Mouse (Mus musculus) monocyte, adult 2 months (primary cell): Measurements from ENCODE around the gene Igfbp6.
"Not testable (repeated sequence)": the region's sequence is repeated elsewhere in the genome, so short reads cannot be mapped to it uniquely, and the experiment has no call there.

Experiments used
- DNase-seq, 2 experiments: peaks; one replicate each; pipeline ENCODE4 v3.0.0; 2022; ENCODE audit warnings: low spot score in 2 of 2, low read depth in 1 of 2

Igfbp6 gene

GRCm38 (mm10) chr15:102136129-102136758 lies 7.9 kb upstream of the Igfbp6 start, which contains the start of gene Spryd3:
TSS of gene Spryd3 (minus strand) at chr15:102136234.
- peak; percentile 87 to 95 for DNase-seq

- DNase-seq, result no peak
Measured at GRCm38 (mm10) chr15:102141120-102141519, 3.0 kb upstream of the Igfbp6 start.

DNA sequence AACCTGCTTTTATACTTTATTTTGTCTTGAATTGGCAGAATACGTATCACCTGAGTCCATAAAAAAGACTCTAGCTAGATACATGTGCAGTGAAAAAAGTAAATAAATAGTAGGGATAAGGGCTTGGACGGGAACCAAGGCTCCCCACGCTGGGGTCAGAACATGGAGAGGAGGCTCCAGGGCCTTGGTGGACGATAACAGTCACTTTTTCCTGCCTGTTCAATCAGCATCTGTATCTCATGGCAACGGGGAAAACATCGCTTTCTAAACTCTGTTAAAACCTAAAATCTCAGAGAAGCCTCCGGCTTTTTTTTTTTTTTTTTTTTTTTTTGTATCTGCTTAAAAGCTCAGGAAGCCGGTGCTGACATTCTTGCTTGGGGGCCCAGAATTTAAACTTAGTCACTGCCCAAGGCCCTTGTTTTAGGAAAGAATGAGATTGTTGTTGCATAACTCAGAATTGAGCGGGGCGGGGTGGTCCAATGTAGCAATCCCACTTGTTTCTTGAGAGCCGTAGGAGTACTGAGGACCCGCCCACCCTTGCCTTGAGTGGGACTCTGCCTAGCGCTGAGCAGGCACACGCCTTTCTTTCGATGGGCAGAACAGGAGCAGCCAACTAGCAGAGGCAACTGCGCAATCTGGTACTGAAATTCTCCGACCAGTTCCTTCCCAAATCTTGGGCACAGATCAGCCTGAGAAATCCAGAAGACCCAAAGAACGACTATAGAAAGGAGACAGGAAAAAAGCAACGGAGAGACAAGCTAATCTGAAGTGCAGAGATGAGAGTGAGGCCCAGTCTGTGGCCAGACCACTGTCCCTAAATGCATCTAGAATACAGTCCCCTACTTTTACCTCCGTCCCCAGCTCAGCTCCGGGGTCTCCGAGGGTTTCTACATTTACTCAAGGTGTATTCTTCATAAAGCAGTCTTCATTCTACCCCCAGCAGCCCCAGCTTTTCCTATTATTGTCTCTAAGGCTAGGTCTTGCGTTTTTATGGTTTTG lies 949 bp upstream of the Igfbp6 start:
- no peak for DNase-seq

DNA sequence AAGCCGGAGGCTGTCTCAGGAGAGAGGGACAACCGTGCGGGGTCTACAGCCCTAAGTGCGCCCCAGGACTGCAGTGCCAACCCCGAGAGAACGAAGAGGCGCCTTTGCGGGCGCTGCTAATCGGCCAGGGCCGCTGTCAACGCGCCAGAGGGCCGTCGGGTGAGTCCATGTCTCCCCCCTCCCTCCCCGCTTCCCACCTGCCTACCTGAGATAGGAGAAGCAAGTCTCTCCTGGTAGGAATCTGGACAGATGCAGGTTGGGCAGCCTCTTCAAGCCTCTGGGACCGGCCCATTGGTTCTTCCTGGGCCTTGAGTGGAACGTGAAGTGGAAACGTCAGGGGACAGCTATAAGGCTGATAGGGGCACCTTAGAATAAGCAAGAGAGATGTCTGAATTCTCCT lies 564 bp downstream of the Igfbp6 start:
- no peak for DNase-seq

- no peak for DNase-seq
Measured at GRCm38 (mm10) chr15:102145330-102145729, 1.2 kb downstream of the Igfbp6 start.

DNA sequence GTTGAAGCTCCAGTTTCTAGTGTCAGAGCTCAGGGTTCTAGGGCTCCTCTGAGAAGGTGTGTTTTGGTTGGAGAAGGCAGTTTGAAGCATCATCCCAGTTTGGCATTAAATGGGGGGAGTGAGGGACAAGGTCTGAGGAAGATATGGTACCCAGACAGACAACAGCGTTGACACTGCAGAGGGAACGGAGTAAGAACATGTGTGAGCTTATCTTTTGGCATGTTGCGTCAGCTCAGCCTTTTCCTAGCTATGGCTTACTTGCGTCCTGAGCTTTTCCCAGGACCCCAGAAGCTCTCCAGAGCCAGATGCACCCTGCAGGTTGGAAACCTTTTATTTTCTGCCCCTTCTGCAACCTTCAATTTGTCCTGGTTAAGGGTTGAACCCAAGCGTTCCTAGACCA lies 1.9 kb downstream of the Igfbp6 start:
- no peak for DNase-seq

DNA sequence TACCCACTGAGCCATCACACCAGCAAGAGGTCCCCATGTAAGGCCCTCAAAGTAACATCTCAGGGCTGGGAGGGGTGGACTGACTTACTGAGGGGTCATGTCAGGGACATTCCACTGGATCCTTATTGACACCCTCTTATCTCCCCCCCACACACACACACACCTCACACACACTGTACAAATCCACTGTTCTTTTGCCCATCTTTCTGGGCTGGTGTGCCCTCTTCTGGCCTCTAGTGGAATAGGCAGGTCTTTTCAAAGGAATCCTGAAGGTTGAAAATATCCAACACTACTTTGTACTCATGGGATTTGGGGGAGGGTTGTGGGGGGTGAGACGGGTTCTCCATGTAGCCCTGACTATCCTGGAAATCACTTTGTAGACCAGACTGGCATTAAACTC lies 2.7 kb downstream of the Igfbp6 start:
- DNase-seq, result no peak

DNA sequence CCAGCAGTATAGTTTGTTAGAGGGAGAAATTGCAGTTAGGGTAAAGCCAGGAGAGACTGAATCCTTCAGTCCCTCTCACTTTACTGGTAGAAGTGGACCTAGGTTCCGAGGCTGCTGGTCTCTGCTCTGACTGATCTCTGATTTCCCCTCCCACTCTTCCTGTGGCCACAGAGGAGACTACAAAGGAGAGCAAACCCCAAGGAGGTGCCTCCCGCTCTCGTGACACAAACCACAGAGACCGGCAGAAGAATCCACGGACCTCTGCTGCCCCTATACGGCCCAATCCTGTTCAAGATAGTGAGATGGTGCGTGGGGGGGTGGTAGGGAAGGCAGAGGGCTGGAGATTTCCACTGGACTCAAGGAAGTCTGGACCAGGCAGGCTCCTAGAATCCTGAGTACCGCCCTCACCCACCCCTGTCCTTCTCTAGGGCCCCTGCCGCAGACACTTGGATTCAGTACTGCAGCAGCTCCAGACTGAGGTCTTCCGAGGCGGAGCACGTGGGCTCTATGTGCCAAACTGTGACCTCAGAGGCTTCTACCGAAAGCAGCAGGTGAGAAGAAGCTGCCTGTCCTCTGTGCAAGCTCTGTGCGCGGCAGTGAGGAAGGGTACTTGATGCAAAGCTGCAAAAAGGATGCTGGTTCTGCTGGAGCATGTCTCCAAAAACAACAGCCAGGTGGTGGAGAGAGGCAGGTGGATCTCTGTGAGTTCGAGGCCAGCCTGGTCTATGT lies 3.7 kb downstream of the Igfbp6 start:
- no peak for DNase-seq

DNA sequence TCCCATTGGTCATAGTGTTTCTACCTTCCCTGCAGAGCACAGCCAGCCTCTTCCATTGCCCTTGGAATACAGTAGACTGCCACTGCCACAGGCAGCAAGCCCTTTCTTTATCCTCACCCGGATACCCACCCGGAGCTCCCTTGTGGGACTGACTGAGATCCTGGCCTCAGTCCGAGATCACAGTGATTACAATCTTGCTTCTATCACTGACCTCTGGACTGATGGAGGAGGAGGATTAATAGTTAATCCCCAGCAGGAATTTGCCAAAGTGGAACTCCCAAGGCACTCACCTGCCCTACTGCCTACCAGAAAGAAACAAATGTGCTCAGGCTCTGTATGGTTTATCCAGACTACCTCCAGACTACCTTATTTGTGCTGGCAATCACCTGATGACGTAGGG lies 5.4 kb downstream of the Igfbp6 start:
- no peak for DNase-seq

DNA sequence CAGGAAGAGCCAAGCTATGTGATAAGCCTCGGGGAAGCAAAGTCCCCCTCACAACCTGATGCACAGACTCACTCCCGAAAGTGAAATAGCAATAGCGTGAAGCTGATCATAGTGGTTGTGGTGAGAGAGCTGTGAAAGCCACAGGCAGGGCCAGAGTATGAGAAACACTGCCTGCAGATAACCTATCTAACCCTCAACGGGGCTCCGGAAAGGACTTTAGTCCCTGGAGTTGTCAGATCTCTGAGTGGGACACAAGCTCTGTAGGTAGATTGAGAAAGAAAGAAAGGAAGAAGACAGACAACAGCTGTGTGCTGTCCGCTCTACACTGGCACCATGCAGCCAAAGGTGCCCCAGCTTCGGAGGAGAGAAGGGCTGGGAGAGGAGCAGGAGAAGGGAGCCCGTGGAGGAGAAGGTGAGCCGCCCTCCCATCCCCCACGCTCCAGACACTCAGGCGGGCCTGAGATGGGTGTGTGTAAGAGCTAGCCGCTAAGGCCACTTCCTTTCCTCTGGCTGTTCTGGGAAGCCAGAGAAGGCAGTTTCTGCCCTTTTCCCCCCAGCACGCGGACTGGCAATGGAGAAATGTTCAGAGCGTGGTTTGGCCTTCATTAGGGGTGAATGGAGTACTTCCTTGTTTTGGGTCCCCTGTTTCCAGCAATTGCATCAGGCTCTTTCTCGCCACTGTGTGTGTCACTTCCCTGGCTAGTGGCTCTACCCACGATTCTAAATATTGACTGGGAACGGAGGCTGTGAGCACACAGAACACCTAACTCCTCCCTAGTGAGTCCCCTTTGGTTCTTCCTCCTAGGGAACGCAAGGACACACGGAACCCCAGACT lies 6.4 kb downstream of the Igfbp6 start, which contains the start of gene Soat2:
Gene Soat2, plus strand, starts transcription at position 226 of the 835 bp plus-strand sequence.
- peak; percentile 80 to 85 for DNase-seq

DNA sequence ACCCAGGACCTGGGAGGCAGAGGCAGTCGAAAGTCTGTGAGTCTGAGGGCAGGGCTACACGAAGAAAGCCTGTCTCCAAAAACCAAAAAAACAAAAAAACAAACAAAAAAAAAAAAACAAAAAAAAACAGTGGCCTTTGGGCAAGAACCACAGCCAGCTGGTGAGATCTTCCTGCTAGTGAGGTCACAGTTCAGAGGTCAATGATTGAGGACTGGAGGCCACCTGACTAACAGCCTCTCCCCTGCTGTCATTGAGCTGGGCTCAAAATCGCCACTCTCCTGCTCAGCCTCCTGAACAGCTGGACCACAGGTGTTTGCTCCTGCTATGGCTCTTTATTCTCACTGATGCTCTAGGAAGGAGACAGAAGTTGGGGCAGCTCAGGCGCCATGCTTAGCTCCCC lies 8.5 kb downstream of the Igfbp6 start:
- no peak for DNase-seq

DNA sequence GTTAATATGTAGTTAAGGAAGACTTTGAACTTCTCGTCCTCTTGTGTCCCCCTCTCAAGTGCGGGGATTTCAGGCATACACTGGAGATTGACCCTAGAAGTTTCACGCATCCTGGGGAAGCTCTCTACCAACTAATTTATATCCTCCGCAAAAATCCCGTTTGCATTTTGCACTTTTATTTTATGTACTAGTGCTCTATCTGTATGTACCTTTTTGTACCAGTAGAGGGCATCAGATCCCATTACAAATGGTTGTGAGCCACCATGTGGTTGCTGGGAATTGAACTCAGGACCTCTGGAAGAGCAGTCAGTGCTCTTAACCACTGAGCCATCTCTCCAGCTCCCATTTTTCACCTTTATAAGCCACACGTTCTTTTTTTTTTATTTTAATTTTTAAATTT lies 10.8 kb downstream of the Igfbp6 start:
- not testable (repeated sequence) for DNase-seq

DNA sequence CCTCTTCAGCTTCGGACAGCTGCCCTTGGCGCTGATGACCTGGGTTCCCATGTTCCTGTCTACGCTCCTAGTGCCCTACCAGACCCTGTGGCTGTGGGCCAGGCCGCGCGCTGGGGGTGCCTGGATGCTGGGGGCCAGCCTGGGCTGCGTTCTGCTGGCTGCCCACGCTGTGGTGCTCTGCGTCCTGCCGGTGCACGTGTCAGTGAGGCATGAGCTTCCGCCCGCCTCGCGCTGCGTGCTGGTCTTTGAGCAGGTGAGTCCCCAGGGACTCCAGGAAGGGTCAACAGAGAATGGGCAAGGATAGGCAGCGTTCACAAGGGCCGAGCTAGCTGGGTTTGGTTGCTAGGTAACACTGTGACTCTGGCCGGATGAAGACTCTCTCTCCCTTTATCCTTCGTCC lies 12.7 kb downstream of the Igfbp6 start:
- no peak for DNase-seq

DNA sequence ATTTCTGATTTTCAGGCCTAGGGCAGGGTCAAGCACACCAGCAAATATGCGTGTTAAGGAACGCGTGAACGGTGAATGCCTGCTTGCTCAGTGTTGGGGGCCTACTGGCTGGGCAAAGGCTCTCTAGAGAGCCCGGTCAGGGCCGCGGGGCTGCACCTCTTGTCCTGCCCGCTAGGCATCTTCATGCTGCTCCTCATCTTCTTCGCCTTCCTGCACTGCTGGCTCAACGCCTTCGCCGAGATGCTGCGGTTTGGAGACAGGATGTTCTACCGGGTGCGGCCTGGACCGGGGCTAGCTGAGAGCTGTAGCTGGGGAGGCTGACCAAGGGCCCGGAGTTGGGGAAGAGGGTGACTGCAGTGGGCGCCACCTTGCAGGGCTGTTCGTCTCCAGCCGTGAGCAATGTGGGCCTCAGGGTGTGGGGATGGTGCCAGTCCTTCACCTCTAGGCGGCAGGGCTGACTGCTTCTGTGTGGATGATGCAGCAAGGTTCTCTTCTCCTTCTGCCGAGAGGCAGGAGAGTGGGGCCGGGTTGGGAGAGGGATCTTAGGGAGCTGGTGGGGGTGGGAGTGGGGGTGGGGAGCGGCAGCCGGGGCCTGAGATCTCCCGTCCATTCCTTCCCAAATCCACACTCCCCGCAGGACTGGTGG lies 16.4 kb downstream of the Igfbp6 start:
- DNase-seq, result no peak

- no peak for DNase-seq
Measured at GRCm38 (mm10) chr15:102163900-102164693, 19.9 kb downstream of the Igfbp6 start.

DNA sequence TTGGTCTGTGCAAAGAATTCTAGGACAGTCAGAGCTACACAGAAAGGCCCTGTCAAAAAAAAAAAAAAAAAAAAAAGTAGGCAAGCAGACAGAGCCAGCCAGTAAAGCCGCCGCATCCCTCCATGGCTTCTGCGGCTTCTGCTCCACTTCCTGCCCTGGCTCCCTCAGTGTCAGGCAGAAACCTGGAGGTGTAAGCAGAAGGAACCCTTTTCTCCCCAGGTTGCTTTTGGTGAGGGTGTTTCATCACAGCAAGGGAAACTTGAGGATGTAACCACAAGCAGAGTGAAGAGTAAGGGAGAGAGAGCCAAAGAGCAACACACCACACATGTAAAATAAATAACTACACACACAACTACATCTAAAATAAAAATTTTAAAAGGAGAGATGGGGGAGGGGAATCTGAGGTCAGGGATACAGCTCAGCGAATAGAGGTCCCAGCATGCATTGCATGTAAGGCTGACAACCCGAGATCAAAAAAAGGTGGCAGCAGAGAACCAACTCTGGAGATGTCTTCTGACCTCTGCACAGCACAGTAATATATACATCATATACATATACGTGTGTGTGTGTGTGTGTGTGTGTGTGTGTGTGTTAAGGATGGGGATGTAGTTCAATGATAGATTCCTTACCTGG lies 21.4 kb downstream of the Igfbp6 start:
- DNase-seq, result no peak

- DNase-seq, result no peak
Measured at GRCm38 (mm10) chr15:102167620-102168021, 23.5 kb downstream of the Igfbp6 start.

- no peak for DNase-seq
Measured at GRCm38 (mm10) chr15:102169064-102169463, 24.9 kb downstream of the Igfbp6 start.

DNA sequence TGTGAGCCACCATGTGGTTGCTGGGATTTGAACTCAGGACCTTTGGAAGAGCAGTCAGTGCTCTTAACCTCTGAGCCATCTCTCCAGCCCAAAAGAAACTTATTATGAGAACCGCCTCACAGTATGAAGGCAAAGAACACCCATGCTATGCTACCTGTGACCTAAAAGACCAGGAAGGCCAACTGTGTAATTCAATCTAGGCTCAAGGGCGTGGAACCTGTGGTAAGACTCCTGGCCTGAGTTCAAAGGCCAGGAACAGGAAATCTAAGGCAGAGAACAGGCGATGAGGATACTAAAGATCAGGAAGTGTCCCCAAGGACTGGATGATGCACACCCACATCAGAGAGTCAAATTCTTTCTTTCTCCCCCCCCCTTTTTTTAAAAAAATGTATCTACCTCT lies 29.4 kb downstream of the Igfbp6 start:
- DNase-seq, result no peak
